Mouse (Mus musculus) bone marrow, adult 2 months (tissue): ENCODE data around the gene Ddx58.

Source experiments
- CTCF ChIP-seq: fragments of 200-500 bp; IDR thresholded peaks from 2 replicates; pipeline ENCODE4 v1.5.1; 2011; ENCODE audit warnings: low read length, control low read depth; ENCODE audit not compliant: control insufficient read depth, insufficient read depth
- POLR2A ChIP-seq: fragments of 200-500 bp; IDR thresholded peaks from 2 replicates; pipeline ENCODE4 v1.6.1; 2011; ENCODE audit warnings: low read depth, mild to moderate bottlenecking, control low read depth, low read length, borderline replicate concordance; ENCODE audit not compliant: control insufficient read depth

GRCm38 (mm10) chr4:40233062-40233664, 6.5 kb downstream of the Ddx58 start:
- TF ChIP-seq POLR2A (no peak), CTCF (no peak)
